Mouse (Mus musculus) kidney, embryonic 15.5 days (tissue): ENCODE measurements around the gene Lrig2. TPM values are rescaled to one million over a fixed set of nuclear protein-coding genes. Genes with fewer than 3 reads are reported as not detected.

ENCODE experiments used
- ATAC-seq: fragments of 200-750 bp; cut with Nextera tagmentation; replicated peaks from 2 replicates; pipeline ENCODE4 v1.8.0; 2017; ENCODE audit warnings: moderate TSS enrichment; ENCODE audit not compliant: low FRiP score
- H3K27ac ChIP-seq: fragments of 300-500 bp; sonication (generic); 2 replicates; pipeline ENCODE4 v1.5.1; 2015; ENCODE audit warnings: mild to moderate bottlenecking, inconsistent platforms
- H3K27me3 ChIP-seq: fragments of 300-500 bp; sonication (generic); 2 replicates; pipeline ENCODE4 v1.6.1; 2015; ENCODE audit warnings: inconsistent platforms
- H3K36me3 ChIP-seq: fragments of 300-500 bp; sonication (generic); 2 replicates; pipeline ENCODE4 v1.6.1; 2015; ENCODE audit warnings: inconsistent platforms
- H3K4me1 ChIP-seq: fragments of 300-500 bp; sonication (generic); 2 replicates; pipeline ENCODE4 v1.6.1; 2015; ENCODE audit warnings: inconsistent platforms
- H3K4me2 ChIP-seq: fragments of 300-500 bp; sonication (generic); 2 replicates; pipeline ENCODE4 v1.6.1; 2015; ENCODE audit warnings: moderate library complexity, mild to moderate bottlenecking, inconsistent platforms
- H3K4me3 ChIP-seq: fragments of 300-500 bp; sonication (generic); replicated peaks from 2 replicates; pipeline ENCODE4 v1.5.1; 2015; ENCODE audit warnings: mild to moderate bottlenecking, inconsistent platforms
- H3K9ac ChIP-seq: fragments of 300-500 bp; sonication (generic); 2 replicates; pipeline ENCODE4 v1.6.1; 2015; ENCODE audit warnings: mild to moderate bottlenecking, inconsistent platforms
- H3K9me3 ChIP-seq: fragments of 300-500 bp; sonication (generic); replicated peaks from 2 replicates; pipeline ENCODE4 v1.6.1; 2016; ENCODE audit warnings: inconsistent platforms
- WGBS: fragments of 180-500 bp; shearing (Covaris S2); methylation state at CpG from one replicate; pipeline ENCODE4 v1.1.7; 2015; ENCODE audit warnings: mixed read lengths; 5-methylcytosine and 5-hydroxymethylcytosine counted together
- polyA plus RNA-seq: library from polyadenylated mRNA; unstranded; fragments of >200 nt; fragmentation: Nextera tagmentation; extraction: Ambion mirVana; gene quantifications from 2 replicates; pipeline ENCODE4 v1.2.1, GENCODE M21; 2015

The Lrig2 gene
- polyA plus RNA-seq, 1 experiment from 2014 or later: 16.9 TPM

- Histone ChIP-seq H3K4me1 (0 out of 2 replicates have a peak, but pooled peaks cover 6% of the 10 kb centered on the region), H3K4me3 (no peak overlapping the region), H3K27ac (no peak overlapping the region), H3K27me3 (no peaks in the 10 kb centered on the region), H3K9me3 (no peaks in the 10 kb centered on the region), H3K4me2 (no peak overlapping the region), H3K36me3 (peaks cover 15% of the 10 kb centered on the region), H3K9ac (no peak overlapping the region)
- 59% methylated on average over 2 of the region's 2 CpGs for whole genome bisulfite sequencing
- no peak for ATAC-seq
Observed at GRCm38 (mm10) chr3:104500881-104501280, 10.8 kb downstream of the Lrig2 start.

GRCm38 (mm10) chr3:104496176-104496575 lies 15.5 kb downstream of the Lrig2 start:
- no peak for ATAC-seq
- Histone ChIP-seq H3K4me2 (no peak overlapping the region), H3K9ac (no peak overlapping the region), H3K4me1 (0 out of 2 replicates have a peak, but pooled peaks cover 4% of the 10 kb centered on the region), H3K27ac (no peak overlapping the region), H3K4me3 (no peak overlapping the region), H3K27me3 (no peaks in the 10 kb centered on the region), H3K9me3 (no peaks in the 10 kb centered on the region), H3K36me3 (peaks cover 55% of the 10 kb centered on the region)
- WGBS: 94% methylated on average over 4 of the region's 4 CpGs

- Histone ChIP-seq H3K27me3 (no peaks in the 10 kb centered on the region), H3K9ac (no peak overlapping the region), H3K4me2 (no peak overlapping the region), H3K4me1 (no peaks in the 10 kb centered on the region), H3K36me3 (peaks cover 71% of the 10 kb centered on the region), H3K27ac (no peak overlapping the region), H3K9me3 (no peaks in the 10 kb centered on the region), H3K4me3 (no peak overlapping the region)
- no peak for ATAC-seq
- 82% methylated on average over 1 of the region's 1 CpGs for WGBS
Observed at GRCm38 (mm10) chr3:104480946-104481719, 30.6 kb downstream of the Lrig2 start.

- H3K27me3 ChIP-seq: no peaks in the 10 kb centered on the region
- no peak overlapping the region for H3K4me2 ChIP-seq
- no peak overlapping the region for H3K9ac ChIP-seq
- ATAC-seq: no peak
- H3K36me3 ChIP-seq: peaks cover 62% of the 10 kb centered on the region
- H3K9me3 ChIP-seq: no peaks in the 10 kb centered on the region
- no peak overlapping the region for H3K4me3 ChIP-seq
- WGBS: 94% methylated on average over 1 of the region's 1 CpGs
- no peaks in the 10 kb centered on the region for H3K4me1 ChIP-seq
- no peak overlapping the region for H3K27ac ChIP-seq
Observed at GRCm38 (mm10) chr3:104478056-104478455, 33.7 kb downstream of the Lrig2 start.

GRCm38 (mm10) chr3:104469421-104469820 lies 42.3 kb downstream of the Lrig2 start:
- Histone ChIP-seq H3K36me3 (peaks cover 39% of the 10 kb centered on the region), H3K4me2 (no peak overlapping the region), H3K9ac (no peak overlapping the region), H3K4me1 (no peaks in the 10 kb centered on the region), H3K4me3 (no peak overlapping the region), H3K27me3 (no peaks in the 10 kb centered on the region), H3K27ac (no peak overlapping the region), H3K9me3 (no peaks in the 10 kb centered on the region)
- ATAC-seq: no peak
- 77% methylated on average over 3 of the region's 3 CpGs for WGBS

GRCm38 (mm10) chr3:104461226-104461625 lies 50.5 kb downstream of the Lrig2 start:
- Histone ChIP-seq H3K4me3 (no peak overlapping the region), H3K27me3 (no peaks in the 10 kb centered on the region), H3K9ac (no peak overlapping the region), H3K27ac (no peak overlapping the region), H3K4me2 (no peak overlapping the region), H3K4me1 (no peaks in the 10 kb centered on the region), H3K9me3 (no peaks in the 10 kb centered on the region), H3K36me3 (peaks cover 96% of the 10 kb centered on the region)
- 73% methylated on average over 2 of the region's 2 CpGs for WGBS
- no peak for ATAC-seq

GRCm38 (mm10) chr3:104458588-104458987 lies 53.1 kb downstream of the Lrig2 start:
- 79% methylated on average over 1 of the region's 1 CpGs for WGBS
- H3K36me3 ChIP-seq: peaks cover 91% of the 10 kb centered on the region

GRCm38 (mm10) chr3:104455506-104456275 lies 56.0 kb downstream of the Lrig2 start:
- H3K27ac ChIP-seq: no peak overlapping the region
- ATAC-seq: no peak
- H3K4me1 ChIP-seq: no peaks in the 10 kb centered on the region
- no peaks in the 10 kb centered on the region for H3K9me3 ChIP-seq
- no peak overlapping the region for H3K4me3 ChIP-seq
- WGBS: 89% methylated on average over 10 of the region's 10 CpGs
- no peak overlapping the region for H3K4me2 ChIP-seq
- H3K36me3 ChIP-seq: peaks cover 68% of the 10 kb centered on the region
- no peak overlapping the region for H3K9ac ChIP-seq
- H3K27me3 ChIP-seq: no peaks in the 10 kb centered on the region

More at GRCm38 (mm10) chr3:104458588-104458987, 53.1 kb downstream of the Lrig2 start:
- Histone ChIP-seq H3K4me1 (no peaks in the 10 kb centered on the region), H3K4me2 (no peak overlapping the region), H3K27me3 (no peaks in the 10 kb centered on the region), H3K4me3 (no peak overlapping the region), H3K9me3 (no peaks in the 10 kb centered on the region), H3K27ac (no peak overlapping the region), H3K9ac (no peak overlapping the region)
- no peak for ATAC-seq

GRCm38 (mm10) chr3:104447240-104447639 lies 64.5 kb downstream of the Lrig2 start:
- Histone ChIP-seq H3K4me3 (no peak overlapping the region), H3K9ac (no peak overlapping the region), H3K36me3 (no peaks in the 10 kb centered on the region), H3K27me3 (no peaks in the 10 kb centered on the region), H3K9me3 (no peaks in the 10 kb centered on the region), H3K4me1 (0 out of 2 replicates have a peak, but pooled peaks cover 2% of the 10 kb centered on the region), H3K4me2 (no peak overlapping the region), H3K27ac (no peak overlapping the region)
- ATAC-seq: no peak
- 62% methylated on average over 2 of the region's 2 CpGs for WGBS

GRCm38 (mm10) chr3:104446689-104447088 lies 65.0 kb downstream of the Lrig2 start:
- no peak overlapping the region for H3K9ac ChIP-seq
- WGBS: 81% methylated on average over 6 of the region's 6 CpGs
- no peaks in the 10 kb centered on the region for H3K9me3 ChIP-seq
- no peak overlapping the region for H3K4me3 ChIP-seq
- no peak overlapping the region for H3K4me2 ChIP-seq
- H3K27me3 ChIP-seq: no peaks in the 10 kb centered on the region
- H3K4me1 ChIP-seq: peaks cover 6% of the 10 kb centered on the region
- H3K36me3 ChIP-seq: no peaks in the 10 kb centered on the region
- ATAC-seq: no peak
- H3K27ac ChIP-seq: no peak overlapping the region

GRCm38 (mm10) chr3:104445576-104445975 lies 66.1 kb downstream of the Lrig2 start:
- no peaks in the 10 kb centered on the region for H3K9me3 ChIP-seq
- no peak for ATAC-seq
- no peak overlapping the region for H3K27ac ChIP-seq
- H3K36me3 ChIP-seq: no peaks in the 10 kb centered on the region
- no peaks in the 10 kb centered on the region for H3K27me3 ChIP-seq
- no peak overlapping the region for H3K4me2 ChIP-seq
- no peak overlapping the region for H3K9ac ChIP-seq
- H3K4me1 ChIP-seq: peaks cover 7% of the 10 kb centered on the region
- no peak overlapping the region for H3K4me3 ChIP-seq
- 46% methylated on average over 6 of the region's 6 CpGs for WGBS

- no peaks in the 10 kb centered on the region for H3K27me3 ChIP-seq
- H3K4me3 ChIP-seq: no peak overlapping the region
- H3K36me3 ChIP-seq: no peaks in the 10 kb centered on the region
- no peak overlapping the region for H3K4me2 ChIP-seq
- no peak overlapping the region for H3K27ac ChIP-seq
- H3K4me1 ChIP-seq: peaks cover 10% of the 10 kb centered on the region
- ATAC-seq: no peak
- WGBS: 50% methylated on average over 3 of the region's 3 CpGs
- no peaks in the 10 kb centered on the region for H3K9me3 ChIP-seq
- H3K9ac ChIP-seq: no peak overlapping the region
Observed at GRCm38 (mm10) chr3:104444946-104445460, 66.7 kb downstream of the Lrig2 start.
